Mouse (Mus musculus): ENCODE measurements around the gene Tex22. TPM values are rescaled to one million over a fixed set of nuclear protein-coding genes. Genes with fewer than 3 reads are reported as not detected.
A peak's percentile ranks its signal among the peaks of the same experiment; 100 is the strongest.

Tex22 gene
- under 1 TPM in 3 of 4 experiments, not detected in 1; 0.38 to 0.65 (median 0.62) TPM for total RNA-seq (2022)

DNA sequence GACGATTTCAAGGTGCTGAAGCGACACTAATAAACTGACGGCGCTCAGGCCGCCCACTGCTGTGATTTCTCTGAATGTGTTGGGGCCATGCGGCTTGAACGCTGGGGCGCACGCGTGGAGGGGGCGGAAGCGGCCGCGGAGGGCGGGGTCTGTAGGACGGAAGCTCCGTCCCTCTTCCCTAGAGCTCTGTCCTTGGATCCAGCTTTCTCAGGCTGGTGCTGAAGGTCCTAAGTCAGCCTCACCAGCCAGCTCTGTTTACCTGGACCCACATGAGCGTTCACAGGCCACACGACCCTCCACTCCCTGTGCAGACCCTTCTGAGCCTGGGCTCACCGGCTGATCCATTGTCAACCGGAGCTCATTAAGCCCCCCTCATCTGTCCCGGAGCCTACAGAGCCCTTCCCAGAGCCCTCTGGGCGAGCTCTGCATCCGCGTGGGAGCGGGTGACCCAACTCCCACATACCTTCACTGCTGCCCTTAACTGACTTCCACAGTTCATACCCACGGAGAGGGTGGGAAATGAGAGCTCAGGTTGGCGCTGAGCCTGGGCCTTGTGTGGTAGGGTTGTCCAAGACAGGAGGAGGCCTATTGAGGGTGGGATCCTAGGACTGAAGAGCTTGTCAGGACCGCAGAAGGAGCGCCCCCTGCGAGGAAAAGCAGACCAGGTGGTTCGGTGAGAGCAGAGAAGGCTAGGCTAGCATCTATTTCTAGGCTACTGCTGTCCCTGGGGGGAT is at the start of gene Tex22:
Tex22 (plus strand) TSS at position 174 of the 734 bp plus-strand sequence.
- peak; percentile 88 for DNase-seq

DNA sequence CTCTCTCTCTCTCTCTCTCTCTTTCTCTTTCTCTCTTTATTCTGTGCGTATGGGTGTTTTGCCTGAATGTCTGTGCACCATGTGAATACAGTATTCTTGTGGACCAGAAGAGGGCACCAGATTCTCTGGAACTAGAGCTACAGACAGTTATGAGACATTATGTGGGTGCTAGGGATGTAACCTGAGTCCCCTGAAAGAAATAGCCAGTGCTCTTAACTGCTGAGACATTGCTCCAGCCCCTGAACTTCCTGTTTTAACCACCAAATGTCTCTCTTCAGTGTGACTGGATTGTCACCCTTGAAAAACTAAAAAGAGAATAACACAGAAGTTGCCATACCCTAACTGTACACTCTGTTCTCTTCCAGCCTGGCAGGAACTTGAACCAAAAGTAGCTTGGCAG is 47.7 kb upstream of the Tex22 start:
- DNase-seq, result no peak

GRCm38 (mm10) chr12:113027495-113027894 is 46.8 kb upstream of the Tex22 start:
- no peak for DNase-seq

GRCm38 (mm10) chr12:113028067-113028466 is 46.2 kb upstream of the Tex22 start:
- DNase-seq, result no peak

- no peak for DNase-seq
These were observed 45.4 kb upstream of the Tex22 start for GRCm38 (mm10) chr12:113028898-113029297.

DNA sequence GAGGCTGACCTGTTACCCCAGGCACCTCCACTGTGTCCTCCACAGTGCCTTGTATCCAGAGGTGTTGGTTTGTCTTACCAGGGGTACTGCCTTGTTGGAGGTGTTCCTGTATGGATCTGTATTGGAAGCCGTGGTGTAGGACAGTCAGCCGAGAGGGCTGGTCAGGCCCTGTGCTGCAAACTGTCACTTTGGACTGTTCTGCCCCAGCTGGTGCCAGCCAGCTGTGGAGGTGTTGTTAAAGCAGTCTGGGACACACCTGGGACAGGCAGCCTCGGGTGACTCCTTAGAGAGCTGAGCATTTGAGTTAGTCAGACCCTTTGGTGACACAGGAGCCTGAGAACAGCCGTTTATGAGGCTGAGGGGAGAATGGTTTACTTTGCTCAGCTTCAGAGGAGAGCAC is 44.3 kb upstream of the Tex22 start:
- no peak for DNase-seq

- no peak for DNase-seq
These were observed 43.3 kb upstream of the Tex22 start for GRCm38 (mm10) chr12:113030993-113031392.

GRCm38 (mm10) chr12:113031441-113031840 is 42.9 kb upstream of the Tex22 start:
- DNase-seq, result no peak

DNA sequence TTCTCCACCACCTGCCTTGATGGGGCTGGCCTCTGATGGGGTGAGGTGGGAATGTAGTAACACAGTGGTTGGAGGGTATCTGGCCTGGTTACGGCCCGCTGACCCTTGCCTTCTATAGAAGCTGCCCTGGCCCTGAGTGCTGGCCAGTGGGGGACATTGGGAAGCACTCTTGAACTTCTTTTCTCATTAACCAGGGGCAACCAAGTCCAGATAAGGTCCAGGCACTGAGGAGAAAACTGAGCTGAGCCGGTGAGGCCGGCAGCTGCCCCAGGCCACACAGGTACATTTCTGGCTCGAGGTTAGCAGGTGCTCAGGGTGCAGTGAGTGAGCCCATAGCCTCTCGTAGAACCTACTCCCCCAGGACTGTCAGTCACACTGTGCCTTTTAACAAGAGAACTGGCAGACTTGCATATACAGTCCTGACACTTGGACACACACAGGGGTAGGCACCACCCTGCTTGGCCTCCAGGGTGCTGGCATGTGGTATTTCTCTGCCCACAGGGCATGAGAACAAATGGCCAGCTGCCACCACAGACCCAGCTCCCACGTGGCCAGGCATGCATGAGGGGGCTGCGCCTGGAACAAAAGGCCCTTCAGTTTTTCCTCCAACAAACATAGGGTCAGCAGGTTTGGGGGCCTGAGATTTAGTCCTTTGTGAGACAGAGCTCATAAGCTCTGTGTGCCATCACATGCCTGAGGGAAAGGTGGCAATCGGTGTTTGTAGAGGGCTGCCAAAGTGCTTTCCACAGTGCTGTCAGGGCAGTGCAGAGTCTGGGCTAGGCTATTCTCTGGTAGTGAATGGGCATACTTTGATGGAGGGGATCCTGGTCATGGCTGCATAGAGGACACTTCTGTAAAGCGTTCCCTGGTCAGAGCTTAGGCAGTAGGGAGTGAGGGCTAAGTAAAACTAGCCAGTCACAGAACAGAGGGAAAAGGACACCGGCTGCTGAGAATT is 41.7 kb upstream of the Tex22 start:
- DNase-seq, result no peak

DNA sequence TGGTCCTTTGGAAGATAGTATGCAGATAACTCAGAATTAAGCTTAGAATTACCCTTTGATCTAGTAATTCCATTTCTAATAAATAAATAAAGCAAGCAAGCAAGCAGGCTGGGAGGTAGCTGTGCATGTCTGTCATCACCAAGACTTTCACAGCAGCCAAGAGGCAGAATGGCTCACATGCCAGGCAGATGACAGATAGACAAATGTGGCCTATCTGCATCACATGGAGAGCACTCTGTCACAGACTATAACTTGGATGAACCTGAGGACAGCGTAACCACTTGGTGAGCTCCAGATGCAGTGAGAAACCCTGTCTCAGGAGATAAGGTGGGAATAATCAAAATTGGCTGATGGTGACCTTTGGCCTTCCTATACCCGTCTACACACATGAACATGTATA is 39.2 kb upstream of the Tex22 start:
- no peak for DNase-seq

DNA sequence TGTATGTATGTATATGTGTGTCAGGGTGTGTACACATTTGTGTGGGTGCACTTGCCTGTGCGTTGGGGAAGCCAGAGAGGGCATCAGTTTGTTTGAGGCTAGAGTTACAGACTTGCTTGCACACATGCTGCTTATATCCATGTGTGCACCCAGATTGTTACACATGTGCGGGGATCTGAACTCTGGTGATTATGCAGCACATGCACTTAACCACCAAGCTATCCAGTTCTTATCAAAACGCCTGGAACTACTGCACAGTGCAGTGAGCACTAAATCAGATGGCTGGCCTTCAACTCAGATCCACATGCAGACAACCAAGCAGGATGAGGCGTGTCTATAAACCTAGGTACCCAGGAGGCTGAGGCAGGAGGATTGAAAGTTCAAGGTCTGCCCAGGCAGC is 37.3 kb upstream of the Tex22 start:
- no peak for DNase-seq

- no peak for DNase-seq
These were observed 35.9 kb upstream of the Tex22 start for GRCm38 (mm10) chr12:113038414-113038813.

GRCm38 (mm10) chr12:113041481-113042439 is 32.5 kb upstream of the Tex22 start:
- no peak for DNase-seq

- DNase-seq, result no peak
These were observed 31.8 kb upstream of the Tex22 start for GRCm38 (mm10) chr12:113042543-113042942.

GRCm38 (mm10) chr12:113044916-113045677 is 29.2 kb upstream of the Tex22 start:
- no peak for DNase-seq

- no peak for DNase-seq
These were observed 27.4 kb upstream of the Tex22 start for GRCm38 (mm10) chr12:113046861-113047260.

- DNase-seq, result no peak
These were observed 26.2 kb upstream of the Tex22 start for GRCm38 (mm10) chr12:113048103-113048502.

DNA sequence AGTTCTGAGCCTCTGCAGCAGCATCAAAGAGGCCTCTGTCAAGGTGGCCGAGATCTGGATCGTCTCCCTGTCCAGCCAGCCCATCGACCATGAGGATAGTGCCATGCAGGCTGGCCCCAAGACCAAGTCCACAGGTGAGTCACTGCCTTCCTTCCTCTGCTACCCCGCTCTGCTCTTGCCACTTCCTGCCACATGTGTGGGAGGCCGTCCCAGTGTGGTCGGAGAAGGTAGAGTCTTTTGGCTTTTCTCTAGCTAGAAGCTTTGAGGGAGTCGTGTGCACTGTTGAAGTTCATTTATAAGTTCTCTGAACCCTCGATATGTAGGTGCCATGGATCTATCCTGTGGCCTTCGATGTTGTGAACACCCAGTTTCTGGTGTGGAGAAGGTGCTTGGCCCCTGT is 24.5 kb upstream of the Tex22 start:
- DNase-seq, result no peak

DNA sequence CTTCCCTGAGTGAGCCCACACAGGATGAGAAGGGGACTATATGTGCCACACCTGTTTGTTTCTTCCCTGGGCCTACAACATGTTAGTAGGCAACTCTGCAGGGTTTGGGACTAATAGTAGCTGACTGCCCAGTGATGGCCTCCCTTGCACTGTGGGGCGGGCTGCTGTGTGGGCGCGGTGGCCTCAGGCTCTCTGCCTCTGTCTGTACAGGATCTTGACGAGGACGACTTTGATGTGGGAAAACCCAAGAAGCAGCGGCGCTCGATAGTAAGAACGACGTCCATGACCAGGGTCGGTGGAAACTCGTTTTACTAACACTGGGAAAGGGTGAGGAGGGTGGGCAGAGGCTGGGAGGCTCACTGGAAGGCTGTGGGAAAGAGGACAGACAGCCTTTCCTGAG is 23.6 kb upstream of the Tex22 start:
- no peak for DNase-seq

GRCm38 (mm10) chr12:113051628-113052403 is 22.5 kb upstream of the Tex22 start:
- no peak for DNase-seq

DNA sequence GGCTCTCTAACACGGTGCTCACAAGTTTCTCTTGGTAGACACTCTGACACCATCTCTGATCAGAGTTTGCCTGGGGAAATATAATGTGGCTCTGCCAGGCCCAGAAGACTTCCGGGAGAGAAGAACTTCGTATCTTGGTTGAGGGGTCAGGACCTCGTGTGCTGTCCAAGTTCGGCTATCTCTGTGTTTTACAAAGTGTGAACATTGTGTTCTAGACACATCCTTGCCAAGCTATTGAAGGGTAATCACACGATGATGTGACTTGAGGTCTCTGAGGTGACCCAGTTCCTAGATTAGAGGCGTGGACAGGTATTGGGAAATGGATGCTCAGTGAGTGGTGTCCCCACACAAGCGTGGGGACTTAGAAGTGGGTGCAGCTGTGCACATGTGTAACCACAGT is 18.2 kb upstream of the Tex22 start:
- no peak for DNase-seq

Data from adrenal gland, adult 8-10 months (tissue).